Mouse (Mus musculus): ENCODE measurements around the gene Chac1. TPM values are rescaled to one million over a fixed set of nuclear protein-coding genes. Genes with fewer than 3 reads are reported as not detected.

The Chac1 gene
- polyA plus RNA-seq, 1 experiment from 2014 or later = 2.9 TPM

DNA sequence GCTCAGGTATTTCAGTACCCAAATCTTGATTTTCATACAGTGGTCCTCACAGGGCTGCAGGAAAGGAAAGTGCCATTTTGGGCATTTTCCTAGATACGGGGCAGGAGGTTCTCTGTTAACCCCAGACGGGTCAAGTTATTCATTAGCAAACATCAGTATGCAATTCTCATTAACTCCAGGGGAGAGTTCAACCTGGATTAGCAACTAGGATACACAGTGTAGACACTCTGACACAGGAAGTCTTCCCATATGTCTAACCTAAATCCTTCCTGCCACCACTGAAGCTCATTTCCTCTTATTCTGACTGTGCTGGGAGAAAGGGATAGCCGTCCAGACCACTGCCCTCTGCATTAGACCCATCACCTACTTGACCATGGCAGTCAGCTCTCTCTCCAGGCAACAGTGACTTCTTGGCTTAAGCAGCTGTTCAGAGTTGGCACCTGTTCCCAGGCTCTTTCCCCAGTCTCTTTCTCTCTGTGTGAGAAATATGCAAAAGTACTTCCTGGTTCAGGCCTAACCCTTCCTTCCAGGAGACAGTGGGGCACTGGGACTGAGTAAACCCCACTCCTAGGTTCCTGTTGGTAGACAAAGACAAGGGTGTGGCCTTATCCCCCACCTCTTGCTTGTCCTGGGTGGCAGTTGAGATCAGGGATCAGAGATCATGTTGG, 32.9 kb upstream of the Chac1 start:
- DNase-seq (ENCODE audit: low spot score) (no peak), ATAC-seq (replicated peaks; ENCODE audit: low FRiP score) (no peak)
- Histone ChIP-seq H3K27me3 (replicated peaks; ENCODE audit: control insufficient read depth, insufficient read depth, low read length) (peaks cover 26% of the 10 kb centered on the region), H3K36me3 (ENCODE audit: control insufficient read depth, insufficient read depth, low read length) (no peaks in the 10 kb centered on the region), H3K9me3 (ENCODE audit: control insufficient read depth, low read length) (no peaks in the 10 kb centered on the region), H3K4me1 (replicated peaks; ENCODE audit: control insufficient read depth, insufficient read depth, low read length) (peaks cover 45% of the 10 kb centered on the region), H3K4me3 (ENCODE audit: low read depth, low read length) (no peak overlapping the region), H3K27ac (ENCODE audit: low read depth, low read length) (no peak overlapping the region), H3K4me2 (no peak overlapping the region), H3K9ac (ENCODE audit: low read depth, low read length) (no peak overlapping the region)
- WGBS = 75% methylated on average over 3 of the region's 3 CpGs

DNA sequence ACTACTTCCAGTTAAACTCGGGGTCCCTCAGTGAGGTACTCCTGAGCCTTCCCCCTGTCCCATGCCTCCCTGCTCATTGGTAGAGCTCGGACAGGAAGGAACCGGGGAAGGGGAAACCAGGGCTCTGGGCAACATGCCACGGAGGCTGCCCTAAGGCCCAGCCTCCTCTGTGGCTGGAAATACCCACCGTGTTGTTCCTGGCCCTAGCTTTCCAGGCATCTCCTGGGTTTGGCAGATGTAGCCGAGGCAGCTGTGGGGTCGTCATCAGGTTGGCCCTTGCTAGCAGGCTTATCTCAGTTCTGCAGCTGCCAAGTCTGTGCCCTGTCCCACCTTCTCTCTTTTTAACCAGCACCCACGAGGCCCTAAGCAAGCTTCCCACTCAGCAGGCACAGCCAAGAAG, 30.5 kb upstream of the Chac1 start:
- peak overlapping the region; percentile 70; the same call in 1 of the 2 replicates for H3K9ac ChIP-seq (ENCODE audit: low read depth, low read length)
- peaks cover 60% of the 10 kb centered on the region for H3K4me1 ChIP-seq (replicated peaks; ENCODE audit: control insufficient read depth, insufficient read depth, low read length)
- H3K27me3 ChIP-seq (replicated peaks; ENCODE audit: control insufficient read depth, insufficient read depth, low read length) = peaks cover 49% of the 10 kb centered on the region
- H3K27ac ChIP-seq (ENCODE audit: low read depth, low read length) = peak overlapping the region; percentile 30; the same call in 1 of the 2 replicates
- H3K4me3 ChIP-seq (ENCODE audit: low read depth, low read length) = no peak overlapping the region
- ATAC-seq (replicated peaks; ENCODE audit: low FRiP score) (peak; percentile 66), DNase-seq (ENCODE audit: low spot score) (no peak)
- no peaks in the 10 kb centered on the region for H3K36me3 ChIP-seq (ENCODE audit: control insufficient read depth, insufficient read depth, low read length)
- H3K9me3 ChIP-seq (ENCODE audit: control insufficient read depth, low read length) = no peaks in the 10 kb centered on the region
- peak overlapping the region; percentile 82; the same call in 1 of the 2 replicates for H3K4me2 ChIP-seq
- WGBS = 49% methylated on average over 8 of the region's 8 CpGs

DNA sequence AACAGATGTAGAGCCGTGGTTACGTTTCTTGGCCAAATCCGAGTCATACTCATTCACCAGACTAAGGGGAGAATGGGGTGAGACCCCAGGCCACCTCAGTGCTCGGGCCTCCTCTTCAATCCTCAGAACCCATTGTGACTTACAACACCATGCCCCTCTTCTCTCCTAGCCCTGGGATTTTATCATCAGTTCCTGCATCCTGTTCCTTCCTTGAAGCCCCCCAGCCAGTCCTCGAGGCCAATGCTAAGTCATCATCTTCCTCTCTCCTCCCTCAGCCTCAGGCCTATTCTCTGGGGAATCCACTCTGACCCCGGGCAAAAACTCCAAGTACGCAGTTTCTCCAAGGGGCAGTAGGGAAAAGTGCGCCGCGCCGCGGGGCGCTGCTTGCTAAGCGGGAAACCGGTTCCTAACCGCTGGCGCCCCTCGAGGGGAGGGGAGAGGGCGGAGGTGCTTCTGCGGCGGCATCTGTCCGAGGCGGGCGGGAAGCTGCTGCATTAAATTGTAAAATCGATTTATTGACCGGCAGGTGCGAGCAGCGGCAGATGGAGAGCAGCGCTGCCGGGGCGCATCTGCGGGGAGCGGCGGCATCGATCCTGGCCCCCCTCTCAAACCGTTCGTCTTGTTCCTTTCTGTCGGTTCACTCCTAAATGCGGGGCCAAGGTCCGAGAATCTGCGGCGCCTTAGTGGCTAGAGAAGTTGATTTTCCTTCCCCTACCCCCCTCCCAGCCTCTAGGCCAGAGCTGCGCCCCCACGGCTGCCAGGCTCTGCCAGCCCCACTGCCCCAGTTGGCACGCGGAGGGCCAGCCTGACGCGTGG, 29.1 kb upstream of the Chac1 start:
- H3K9me3 ChIP-seq (ENCODE audit: control insufficient read depth, low read length) = no peaks in the 10 kb centered on the region
- DNase-seq (ENCODE audit: low spot score) = peak; percentile 64
- peak overlapping the region; percentile 77 for H3K27ac ChIP-seq (ENCODE audit: low read depth, low read length)
- peak overlapping the region; percentile 82 for H3K4me2 ChIP-seq
- WGBS = 4% methylated on average over 48 of the region's 48 CpGs
- peak overlapping the region; percentile 70 for H3K9ac ChIP-seq (ENCODE audit: low read depth, low read length)
- no peaks in the 10 kb centered on the region for H3K36me3 ChIP-seq (ENCODE audit: control insufficient read depth, insufficient read depth, low read length)
- peaks cover 63% of the 10 kb centered on the region for H3K27me3 ChIP-seq (replicated peaks; ENCODE audit: control insufficient read depth, insufficient read depth, low read length)
- peak overlapping the region; percentile 42 for H3K4me3 ChIP-seq (ENCODE audit: low read depth, low read length)
- no peak for ATAC-seq (replicated peaks; ENCODE audit: low FRiP score)
- peaks cover 72% of the 10 kb centered on the region for H3K4me1 ChIP-seq (replicated peaks; ENCODE audit: control insufficient read depth, insufficient read depth, low read length)

DNA sequence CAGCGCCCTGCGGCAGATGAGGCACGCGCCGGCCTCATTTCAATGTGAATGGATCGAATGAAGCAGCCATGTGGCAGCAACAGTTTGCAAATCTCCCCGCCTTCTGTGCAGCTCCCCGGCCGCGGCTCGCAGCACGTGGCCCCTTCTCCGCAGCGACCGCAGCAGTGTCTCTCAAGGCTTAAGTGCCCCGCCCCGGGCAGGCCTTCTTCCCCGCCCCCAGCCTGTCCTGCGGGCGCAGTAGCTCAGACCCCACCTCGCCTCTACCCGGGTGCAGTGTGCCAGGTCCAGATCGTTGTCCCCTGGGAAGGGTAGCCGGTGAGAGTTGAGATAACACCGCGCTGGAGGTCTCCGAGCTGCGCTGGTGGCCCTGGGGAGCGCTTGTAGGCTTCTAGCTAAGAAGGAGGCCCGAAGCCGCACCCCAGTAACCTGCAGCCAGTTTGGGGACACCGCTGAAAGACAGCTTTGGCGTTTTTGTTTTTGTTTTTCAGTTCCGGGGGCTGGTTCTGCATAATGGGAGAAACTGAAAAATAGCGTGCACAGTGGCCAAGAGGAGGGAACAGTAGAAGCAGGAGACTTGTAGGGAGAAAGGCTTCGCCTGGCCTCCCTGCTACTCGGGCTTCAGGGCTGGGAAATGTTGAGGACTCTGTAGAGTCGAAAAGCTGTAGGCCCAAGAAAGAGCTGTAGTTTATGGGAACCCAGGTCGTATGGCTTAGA, 28.3 kb upstream of the Chac1 start:
- Histone ChIP-seq H3K27ac (ENCODE audit: low read depth, low read length) (peak overlapping the region; percentile 77), H3K9ac (ENCODE audit: low read depth, low read length) (peak overlapping the region; percentile 70), H3K4me1 (replicated peaks; ENCODE audit: control insufficient read depth, insufficient read depth, low read length) (peaks cover 75% of the 10 kb centered on the region), H3K9me3 (ENCODE audit: control insufficient read depth, low read length) (no peaks in the 10 kb centered on the region), H3K27me3 (replicated peaks; ENCODE audit: control insufficient read depth, insufficient read depth, low read length) (peaks cover 70% of the 10 kb centered on the region), H3K4me3 (ENCODE audit: low read depth, low read length) (peak overlapping the region; percentile 42), H3K4me2 (peak overlapping the region; percentile 82), H3K36me3 (ENCODE audit: control insufficient read depth, insufficient read depth, low read length) (no peaks in the 10 kb centered on the region)
- WGBS = 5% methylated on average over 39 of the region's 39 CpGs
- ATAC-seq (replicated peaks; ENCODE audit: low FRiP score) (peak; percentile 63), DNase-seq (ENCODE audit: low spot score) (peak; percentile 80)

- DNase-seq (ENCODE audit: low spot score) = peak; percentile 43
- H3K27ac ChIP-seq (ENCODE audit: low read depth, low read length) = no peak overlapping the region
- ATAC-seq (replicated peaks; ENCODE audit: low FRiP score) = no peak
- peaks cover 66% of the 10 kb centered on the region for H3K4me1 ChIP-seq (replicated peaks; ENCODE audit: control insufficient read depth, insufficient read depth, low read length)
- H3K4me3 ChIP-seq (ENCODE audit: low read depth, low read length) = peak overlapping the region; percentile 59
- H3K4me2 ChIP-seq = peak overlapping the region; percentile 88
- WGBS = 10% methylated on average over 32 of the region's 32 CpGs
- H3K36me3 ChIP-seq (ENCODE audit: control insufficient read depth, insufficient read depth, low read length) = no peaks in the 10 kb centered on the region
- H3K9me3 ChIP-seq (ENCODE audit: control insufficient read depth, low read length) = no peaks in the 10 kb centered on the region
- H3K27me3 ChIP-seq (replicated peaks; ENCODE audit: control insufficient read depth, insufficient read depth, low read length) = peaks cover 83% of the 10 kb centered on the region
- H3K9ac ChIP-seq (ENCODE audit: low read depth, low read length) = no peak overlapping the region
Observed at GRCm38 (mm10) chr2:119323866-119324575, 27.0 kb upstream of the Chac1 start.

DNA sequence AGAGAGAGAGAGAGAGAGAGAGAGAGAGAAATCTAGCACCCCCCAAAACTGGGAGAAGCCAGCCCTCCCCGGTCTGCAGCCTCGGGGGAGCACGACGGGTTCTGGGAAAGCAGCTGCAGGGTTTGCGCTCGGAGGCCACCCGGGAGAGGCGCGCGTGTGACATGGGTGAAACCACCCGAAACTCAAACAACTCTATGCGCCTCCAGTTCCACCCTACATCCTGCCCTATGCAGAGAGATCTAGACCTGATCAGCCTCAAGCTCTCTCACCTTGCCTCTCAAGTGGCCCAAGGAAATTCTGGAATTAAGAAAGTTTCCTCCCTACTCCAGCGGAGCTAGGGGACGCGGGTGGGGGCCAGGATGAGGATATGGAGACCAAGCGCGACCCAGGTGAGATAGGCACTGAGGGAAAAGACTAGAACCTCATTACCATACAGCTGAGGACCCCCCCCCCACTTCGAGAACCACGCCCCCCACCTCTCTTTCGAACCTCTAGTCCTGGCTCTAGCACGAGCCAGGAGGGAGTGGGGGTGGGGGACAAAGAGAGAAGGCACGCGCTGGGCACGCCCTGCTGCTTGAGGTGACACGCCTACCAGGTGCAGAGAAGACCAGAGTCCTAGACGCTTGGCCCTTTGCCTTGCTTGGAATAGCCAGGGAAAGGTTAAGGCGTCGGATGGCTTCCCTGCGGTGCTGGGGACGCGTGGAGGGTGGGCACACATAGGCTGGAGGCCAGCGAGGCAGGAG, 26.3 kb upstream of the Chac1 start:
- DNase-seq (ENCODE audit: low spot score) = peak; percentile 59
- Histone ChIP-seq H3K9ac (ENCODE audit: low read depth, low read length) (no peak overlapping the region), H3K4me2 (peak overlapping the region; percentile 88), H3K36me3 (ENCODE audit: control insufficient read depth, insufficient read depth, low read length) (no peaks in the 10 kb centered on the region), H3K9me3 (ENCODE audit: control insufficient read depth, low read length) (no peaks in the 10 kb centered on the region), H3K27me3 (replicated peaks; ENCODE audit: control insufficient read depth, insufficient read depth, low read length) (peaks cover 89% of the 10 kb centered on the region), H3K27ac (ENCODE audit: low read depth, low read length) (no peak overlapping the region), H3K4me1 (replicated peaks; ENCODE audit: control insufficient read depth, insufficient read depth, low read length) (peaks cover 66% of the 10 kb centered on the region), H3K4me3 (ENCODE audit: low read depth, low read length) (peak overlapping the region; percentile 59)
- 2% methylated on average over 32 of the region's 32 CpGs for WGBS
- ATAC-seq (replicated peaks; ENCODE audit: low FRiP score) = 0 out of 2 replicates have a peak, but pooled peaks have one; percentile 22

DNA sequence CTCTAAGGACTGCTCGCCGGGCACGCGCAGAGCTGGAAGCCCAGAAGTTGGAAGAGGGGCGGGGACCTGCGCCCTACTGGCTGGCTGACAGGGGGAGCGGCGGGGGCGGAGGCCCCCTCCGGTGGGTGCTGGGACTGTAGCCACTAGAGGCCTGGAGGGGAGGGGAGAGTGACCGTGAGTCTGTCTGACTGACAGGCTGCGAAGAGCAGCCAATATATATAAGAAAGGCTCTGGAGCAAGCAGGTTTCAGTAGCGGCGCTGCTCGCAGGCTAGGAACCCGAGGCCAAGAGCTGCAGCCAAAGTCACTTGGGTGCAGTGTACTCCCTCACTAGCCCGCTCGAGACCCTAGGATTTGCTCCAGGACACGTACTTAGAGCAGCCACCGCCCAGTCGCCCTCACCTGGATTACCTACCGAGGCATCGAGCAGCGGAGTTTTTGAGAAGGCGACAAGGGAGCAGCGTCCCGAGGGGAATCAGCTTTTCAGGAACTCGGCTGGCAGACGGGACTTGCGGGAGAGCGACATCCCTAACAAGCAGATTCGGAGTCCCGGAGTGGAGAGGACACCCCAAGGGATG, 25.4 kb upstream of the Chac1 start, which contains the start of gene Dll4:
Dll4 (plus strand) TSS at position 217 of the 576 bp plus-strand sequence.
- no peaks in the 10 kb centered on the region for H3K36me3 ChIP-seq (ENCODE audit: control insufficient read depth, insufficient read depth, low read length)
- 2% methylated on average over 33 of the region's 33 CpGs for WGBS
- no peaks in the 10 kb centered on the region for H3K9me3 ChIP-seq (ENCODE audit: control insufficient read depth, low read length)
- H3K4me2 ChIP-seq = peak within 1 kb of the TSS; percentile 88
- peaks cover 61% of the 10 kb centered on the region for H3K4me1 ChIP-seq (replicated peaks; ENCODE audit: control insufficient read depth, insufficient read depth, low read length)
- peak; percentile 43 for ATAC-seq (replicated peaks; ENCODE audit: low FRiP score)
- peak; percentile 67 for DNase-seq (ENCODE audit: low spot score)
- H3K4me3 ChIP-seq (ENCODE audit: low read depth, low read length) = peak within 1 kb of the TSS; percentile 59
- H3K27me3 ChIP-seq (replicated peaks; ENCODE audit: control insufficient read depth, insufficient read depth, low read length) = peaks cover 89% of the 10 kb centered on the region
- peak within 1 kb of the TSS; percentile 40; the same call in 1 of the 2 replicates for H3K9ac ChIP-seq (ENCODE audit: low read depth, low read length)
- H3K27ac ChIP-seq (ENCODE audit: low read depth, low read length) = no peak within 1 kb of the TSS
